Mouse (Mus musculus) common myeloid progenitor, adult 5-6 weeks (primary cell): ENCODE results near the gene Tln1. TPM values are rescaled to one million over a fixed set of nuclear protein-coding genes. Genes with fewer than 3 reads are reported as not detected.
A peak's percentile ranks its signal among the peaks of the same experiment; 100 is the strongest.

Source experiments
- ATAC-seq: replicated peaks from 2 replicates; pipeline ENCODE4 v1.8.0; 2016; ENCODE audit warnings: low read depth, mild to moderate bottlenecking, moderate TSS enrichment, inconsistent platforms; ENCODE audit not compliant: poor library complexity, severe bottlenecking
- total RNA-seq: library from RNA; stranded (forward); fragments of 200-1000, 187-1606 nt; gene quantifications from 2 replicates; pipeline ENCODE4 v1.2.3, GENCODE M21; 2017

Tln1 gene
- total RNA-seq, 1 experiment from 2014 or later, result 295 TPM

- ATAC-seq, result no peak
These were observed 78.9 kb downstream of the Tln1 start, which contains the start of gene Sit1 for GRCm38 (mm10) chr4:43483535-43484091. Gene Sit1 (minus strand): TSS chr4:43483734.

DNA sequence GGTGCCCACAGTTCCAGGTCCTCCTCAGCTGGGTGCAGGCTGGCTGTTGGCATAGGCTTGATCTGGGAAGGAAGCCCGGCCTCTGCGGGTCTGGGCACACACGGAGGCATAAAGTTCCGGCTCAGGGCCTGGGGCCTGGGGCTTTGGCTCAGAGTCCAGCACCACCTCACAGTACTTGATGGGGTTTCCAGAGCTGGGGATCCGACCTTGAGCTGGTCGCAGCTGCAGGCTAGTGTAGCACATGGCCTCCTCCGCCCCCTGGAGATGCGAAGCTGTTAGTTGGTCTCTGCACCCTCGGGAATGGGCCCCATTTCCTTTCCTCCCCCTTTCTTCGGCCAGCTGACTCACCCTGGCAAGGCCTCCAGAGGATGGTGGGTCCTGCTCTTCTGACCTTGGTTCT, 79.9 kb downstream of the Tln1 start:
- no peak for ATAC-seq

DNA sequence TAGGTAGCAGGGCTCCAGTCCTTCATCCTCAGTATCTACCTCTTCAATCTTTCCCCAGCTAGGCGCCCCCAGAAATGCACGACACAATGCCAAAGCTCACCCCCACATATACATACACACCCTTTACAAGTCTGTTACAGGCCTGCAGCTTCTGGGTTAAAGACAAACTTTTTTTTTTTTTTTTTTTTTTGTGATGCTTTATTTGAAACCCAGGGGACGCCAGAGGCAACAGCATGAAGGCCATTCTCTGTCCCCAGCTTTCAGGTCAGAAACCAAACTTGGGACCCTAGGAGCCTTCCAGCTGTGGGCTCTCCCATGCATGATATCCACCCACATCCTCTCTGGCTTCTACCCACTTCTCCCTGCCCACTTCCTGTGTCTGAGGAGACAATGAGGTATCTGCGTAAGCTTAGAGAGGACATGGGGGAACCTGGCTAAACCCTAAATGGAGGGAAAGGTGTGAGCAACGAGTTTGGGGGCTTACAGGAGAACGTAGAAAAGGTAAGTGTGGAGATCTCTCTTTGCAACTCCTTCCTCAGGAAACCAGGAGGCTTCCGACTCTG, 80.5 kb downstream of the Tln1 start:
- ATAC-seq, result peak; percentile 71

Other genes with a start within 250 kb of the Tln1 start
- 0.97 and 1.3 TPM in 2 replicates for gene Rusc2, start 180.7 kb downstream of the Tln1 start, total RNA-seq
- not detected in 2 replicates for gene Fam166b, start 133.6 kb downstream of the Tln1 start, total RNA-seq
- gene Tesk1, start 120.8 kb downstream of the Tln1 start, total RNA-seq, result 4.8 and 8.2 TPM in 2 replicates
- 20.8 and 33.3 TPM in 2 replicates for gene Cd72, start 108.1 kb downstream of the Tln1 start, total RNA-seq
- not detected in 2 replicates for gene Sit1, start 79.0 kb downstream of the Tln1 start, total RNA-seq
- 50.5 and 62.2 TPM in 2 replicates for gene Ccdc107, start 69.8 kb downstream of the Tln1 start, total RNA-seq
- gene Arhgef39, start 63.0 kb downstream of the Tln1 start, total RNA-seq, result 46.1 and 64.5 TPM in 2 replicates
- 7.3 and 8.3 TPM in 2 replicates for gene Car9, start 55.7 kb downstream of the Tln1 start, total RNA-seq
- 8.4 and 10.7 TPM in 2 replicates for gene Tpm2, start 38.9 kb downstream of the Tln1 start, total RNA-seq
- gene Creb3, start 359 bp downstream of the Tln1 start, total RNA-seq, result 20.5 and 22.7 TPM in 2 replicates
- gene Rgp1, start 16.0 kb upstream of the Tln1 start, total RNA-seq, result 14.4 and 35.2 TPM in 2 replicates
- gene Gba2, start 16.2 kb upstream of the Tln1 start, total RNA-seq, result 10.2 and 11.8 TPM in 2 replicates
- not detected in 2 replicates for gene Msmp, start 21.8 kb upstream of the Tln1 start, total RNA-seq
- gene Npr2, start 69.2 kb upstream of the Tln1 start, total RNA-seq, result 0.39 and 0.96 TPM in 2 replicates
- gene Spag8, start 90.9 kb upstream of the Tln1 start, total RNA-seq, result not detected in 2 replicates
- 34.1 and 56.1 TPM in 2 replicates for gene Hint2, start 93.8 kb upstream of the Tln1 start, total RNA-seq
- 1.4 and 2.5 TPM in 2 replicates for gene Tmem8b, start 106.3 kb upstream of the Tln1 start, total RNA-seq
- gene Fam221b, start 106.5 kb upstream of the Tln1 start, total RNA-seq, result 0.55 and 0.92 TPM in 2 replicates
- gene Olfr70, start 138.1 kb upstream of the Tln1 start, total RNA-seq, result not detected in 2 replicates
- not detected in 2 replicates for gene Olfr71, start 147.6 kb upstream of the Tln1 start, total RNA-seq
- not detected in 2 replicates for gene Hrct1, start 164.5 kb upstream of the Tln1 start, total RNA-seq
- gene Spaar, start 167.3 kb upstream of the Tln1 start, total RNA-seq, result not detected in 2 replicates
- not detected in 2 replicates for gene Olfr159, start 208.3 kb upstream of the Tln1 start, total RNA-seq